Mouse (Mus musculus) stomach, postnatal 0 days (tissue): ENCODE results near the gene Efcc1. TPM values are rescaled to one million over a fixed set of nuclear protein-coding genes. Genes with fewer than 3 reads are reported as not detected.

ENCODE experiments used
- ATAC-seq: fragments of 200-750 bp; cut with Nextera tagmentation; 2 replicates; pipeline ENCODE4 v1.8.0; 2017; ENCODE audit not compliant: low FRiP score, low TSS enrichment
- DNase-seq: peaks from one replicate; pipeline ENCODE4 v3.0.0-alpha.2; 2016; ENCODE audit warnings: low spot score
- H3K27ac ChIP-seq: fragments of 300-500 bp; sonication (generic); replicated peaks from 2 replicates; pipeline ENCODE4 v1.5.1; 2014; ENCODE audit warnings: mild to moderate bottlenecking, control low read depth
- H3K27me3 ChIP-seq: fragments of 300-500 bp; sonication (generic); 2 replicates; pipeline ENCODE4 v1.6.1; 2014; ENCODE audit warnings: low read length; ENCODE audit not compliant: control insufficient read depth, insufficient read depth
- H3K36me3 ChIP-seq: fragments of 300-500 bp; sonication (generic); 2 replicates; pipeline ENCODE4 v1.6.1; 2014; ENCODE audit warnings: low read length, mixed read lengths; ENCODE audit not compliant: control insufficient read depth, insufficient read depth
- H3K4me1 ChIP-seq: fragments of 300-500 bp; sonication (generic); replicated peaks from 2 replicates; pipeline ENCODE4 v1.6.1; 2014; ENCODE audit warnings: antibody characterized with exemption; ENCODE audit not compliant: control insufficient read depth, insufficient read depth
- H3K4me2 ChIP-seq: fragments of 300-500 bp; sonication (generic); replicated peaks from 2 replicates; pipeline ENCODE4 v1.6.1; 2014; ENCODE audit warnings: low read depth, mild to moderate bottlenecking, control low read depth, moderate library complexity
- H3K4me3 ChIP-seq: fragments of 300-500 bp; sonication (generic); 2 replicates; pipeline ENCODE4 v1.5.1; 2014; ENCODE audit warnings: low read depth, low read length, control low read depth
- H3K9ac ChIP-seq: fragments of 300-500 bp; sonication (generic); 2 replicates; pipeline ENCODE4 v1.6.1; 2014; ENCODE audit warnings: mild to moderate bottlenecking, low read length, control low read depth, mixed read lengths
- H3K9me3 ChIP-seq: fragments of 300-500 bp; sonication (generic); 2 replicates; pipeline ENCODE4 v1.6.1; 2016; ENCODE audit warnings: low read length; ENCODE audit not compliant: control insufficient read depth
- CTCF ChIP-seq: IDR thresholded peaks from 2 replicates; pipeline ENCODE4 v1.5.1; 2016; ENCODE audit warnings: antibody characterized with exemption, low read depth, mild to moderate bottlenecking, moderate library complexity
- EP300 ChIP-seq: optimal IDR thresholded peaks from 2 replicates; pipeline ENCODE3; 2016; ENCODE audit warnings: antibody characterized with exemption
- WGBS: fragments of 180-500 bp; shearing (Covaris S2); extraction: QIAGEN DNeasy Blood & Tissue Kit; methylation state at CpG from one replicate; pipeline ENCODE4 v1.1.7; 2014; 5-methylcytosine and 5-hydroxymethylcytosine counted together
- polyA plus RNA-seq: library from polyadenylated mRNA; unstranded; fragments of >200 nt; fragmentation: Nextera tagmentation; extraction: Ambion mirVana; gene quantifications from 2 replicates; pipeline ENCODE4 v1.2.1, GENCODE M21; 2015

Gene Efcc1
- 1.1 and 1.4 TPM in 2 replicates for polyA plus RNA-seq

DNA sequence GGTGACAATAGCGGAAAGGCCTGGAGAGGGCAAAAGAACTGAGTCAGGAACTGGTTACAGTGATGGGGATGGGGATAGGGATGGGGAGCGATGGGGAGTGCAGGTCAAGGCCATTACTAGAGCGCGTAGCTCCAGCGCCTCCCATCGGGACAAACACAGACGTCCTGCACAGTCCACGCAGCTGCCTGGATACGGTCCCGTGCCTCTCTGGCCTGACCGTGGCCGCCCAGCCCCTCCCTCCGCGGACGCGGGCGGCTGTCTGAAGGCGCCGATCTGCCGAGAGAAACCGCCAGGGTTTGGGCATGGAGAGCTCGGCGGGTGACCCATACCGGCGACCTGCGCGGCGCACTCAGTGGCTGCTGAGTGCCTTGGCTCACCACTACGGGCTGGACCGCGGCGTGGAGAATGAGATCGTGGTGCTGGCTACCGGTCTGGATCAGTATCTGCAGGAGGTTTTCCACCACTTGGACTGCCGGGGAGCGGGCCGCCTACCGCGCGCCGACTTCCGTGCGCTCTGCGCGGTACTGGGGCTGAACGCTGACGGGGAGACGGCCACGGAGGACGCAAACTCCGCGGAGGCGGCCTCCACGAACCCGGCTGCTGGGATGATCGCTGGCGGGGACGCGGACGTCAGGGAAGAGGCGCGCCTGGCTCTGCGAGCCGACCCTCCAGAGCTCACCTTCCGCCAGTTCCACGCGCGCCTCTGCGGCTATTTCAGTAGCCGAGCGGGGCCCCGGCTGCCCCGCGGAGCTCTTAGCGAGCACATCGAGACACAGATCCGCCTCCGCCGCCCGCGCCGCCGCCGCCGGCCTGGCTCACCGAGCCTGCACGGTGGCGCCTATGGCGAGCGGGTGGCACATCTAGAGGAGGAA is at the start of gene Efcc1:
Gene Efcc1 (plus strand): TSS at position 279 of the 872 bp plus-strand sequence.
- no peaks in the 10 kb centered on the region for H3K9me3 ChIP-seq
- TF ChIP-seq CTCF: peak; percentile 63
- TF ChIP-seq EP300: no peak
- H3K4me1 ChIP-seq: no peaks in the 10 kb centered on the region
- H3K27ac ChIP-seq: peak within 1 kb of the TSS; percentile 69; the same call in 1 of the 2 replicates
- WGBS: under 1% methylated on average over 89 of the region's 90 CpGs
- peak within 1 kb of the TSS; percentile 54 for H3K4me3 ChIP-seq
- peak within 1 kb of the TSS; percentile 87 for H3K4me2 ChIP-seq
- H3K36me3 ChIP-seq: no peaks in the 10 kb centered on the region
- H3K27me3 ChIP-seq: peaks cover 14% of the 10 kb centered on the region; the same call in 1 of the 2 replicates
- peak within 1 kb of the TSS; percentile 57 for H3K9ac ChIP-seq
- ATAC-seq: peak; percentile 68
- peak; percentile 33 for DNase-seq

DNA sequence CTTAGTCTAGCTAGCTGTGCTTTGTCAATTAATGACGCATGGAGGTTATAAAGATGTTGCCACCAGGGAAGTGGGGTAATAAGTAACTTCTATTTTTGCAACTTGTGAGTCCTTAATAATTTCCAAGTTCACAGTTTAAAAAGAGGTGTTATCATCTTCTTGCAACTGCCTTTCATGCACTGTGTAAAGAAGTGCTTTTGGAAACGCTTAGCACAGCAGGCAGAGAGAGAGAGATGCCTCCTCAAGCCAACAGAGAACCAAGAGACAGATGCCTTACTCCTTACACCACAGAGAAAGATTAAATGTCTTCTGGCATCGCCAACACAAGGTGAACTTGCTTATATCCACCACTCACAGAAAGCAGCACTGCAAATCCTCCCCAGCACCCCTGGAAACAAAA is 34.7 kb upstream of the Efcc1 start:
- no peak for DNase-seq
- Histone ChIP-seq H3K36me3 (no peaks in the 10 kb centered on the region), H3K4me3 (no peak overlapping the region), H3K9me3 (no peaks in the 10 kb centered on the region), H3K4me2 (no peak overlapping the region), H3K9ac (no peak overlapping the region), H3K4me1 (no peaks in the 10 kb centered on the region), H3K27ac (no peak overlapping the region), H3K27me3 (no peaks in the 10 kb centered on the region)
- ATAC-seq: no peak
- 78% methylated on average over 3 of the region's 3 CpGs for WGBS
- no peak for TF ChIP-seq EP300
- no peak for TF ChIP-seq CTCF

DNA sequence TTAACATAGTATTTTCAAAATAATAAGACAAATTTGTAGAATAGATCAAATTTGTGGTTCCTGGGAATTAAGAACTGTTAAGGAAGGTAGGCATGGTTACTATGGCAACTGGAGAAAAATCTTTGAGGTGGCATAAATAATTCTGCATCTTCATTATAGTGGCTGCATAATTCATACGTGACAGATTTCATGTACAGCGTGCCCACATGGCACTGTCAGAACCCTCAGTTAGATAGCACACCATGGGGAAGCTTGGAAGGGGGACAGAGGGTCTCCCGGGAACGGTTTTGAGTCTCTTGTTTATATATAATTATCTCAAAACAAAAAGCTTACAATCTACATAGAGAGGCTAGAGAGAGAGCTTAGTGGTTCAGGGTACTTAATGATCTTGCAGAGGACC is 34.1 kb upstream of the Efcc1 start:
- Histone ChIP-seq H3K27me3 (no peaks in the 10 kb centered on the region), H3K4me2 (no peak overlapping the region), H3K36me3 (no peaks in the 10 kb centered on the region), H3K27ac (no peak overlapping the region), H3K4me3 (no peak overlapping the region), H3K4me1 (no peaks in the 10 kb centered on the region), H3K9ac (no peak overlapping the region), H3K9me3 (no peaks in the 10 kb centered on the region)
- ATAC-seq: no peak
- WGBS: 93% methylated on average over 4 of the region's 4 CpGs
- TF ChIP-seq EP300: no peak
- no peak for TF ChIP-seq CTCF
- no peak for DNase-seq

DNA sequence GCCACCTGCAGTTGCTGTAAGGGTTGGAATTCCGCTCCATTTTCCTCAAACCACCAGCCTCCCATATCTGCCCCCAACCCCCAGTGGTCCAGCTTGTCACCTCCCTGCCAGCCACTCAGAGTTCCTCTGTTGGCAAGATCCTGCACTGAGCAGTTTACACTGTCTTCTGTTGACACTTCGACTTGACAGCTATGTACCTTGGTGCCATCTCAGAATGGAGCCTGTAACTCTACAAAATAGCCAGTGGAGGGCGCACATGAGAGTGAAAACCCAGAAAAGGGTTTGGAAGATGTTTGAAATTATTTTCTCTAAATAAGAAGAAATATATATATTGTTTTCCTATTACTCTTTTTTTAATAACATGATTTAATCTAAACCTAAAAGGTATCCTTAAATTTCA is 24.4 kb upstream of the Efcc1 start:
- ATAC-seq (no peak), DNase-seq (no peak)
- no peak overlapping the region for H3K27ac ChIP-seq
- no peak overlapping the region for H3K9ac ChIP-seq
- H3K36me3 ChIP-seq: no peaks in the 10 kb centered on the region
- no peak overlapping the region for H3K4me3 ChIP-seq
- H3K4me1 ChIP-seq: no peaks in the 10 kb centered on the region
- no peaks in the 10 kb centered on the region for H3K27me3 ChIP-seq
- TF ChIP-seq EP300: no peak
- peak; percentile 67 for TF ChIP-seq CTCF
- H3K4me2 ChIP-seq: no peak overlapping the region
- WGBS: 40% methylated on average over 3 of the region's 3 CpGs
- H3K9me3 ChIP-seq: no peaks in the 10 kb centered on the region

DNA sequence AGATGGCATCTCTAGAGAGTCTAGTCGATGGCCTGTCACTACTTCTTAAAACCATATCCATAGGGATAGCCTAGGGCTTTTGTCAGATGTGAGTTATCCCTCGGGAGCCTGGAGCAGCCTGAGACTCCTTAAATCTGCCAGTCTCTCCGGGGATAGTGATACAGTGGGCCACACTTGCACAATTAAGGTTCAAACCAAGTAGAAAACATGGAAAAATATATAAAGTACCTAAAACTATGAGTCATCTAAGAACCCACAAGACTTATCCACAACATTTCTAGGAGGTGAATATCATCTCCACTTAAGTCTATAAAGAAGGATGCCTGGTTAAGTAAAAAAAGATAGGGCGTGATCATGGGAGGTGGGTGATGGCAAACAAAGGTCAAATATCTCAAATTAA is 18.4 kb upstream of the Efcc1 start:
- Histone ChIP-seq H3K4me3 (no peak overlapping the region), H3K9me3 (no peaks in the 10 kb centered on the region), H3K4me1 (no peaks in the 10 kb centered on the region), H3K9ac (no peak overlapping the region), H3K36me3 (no peaks in the 10 kb centered on the region), H3K27ac (no peak overlapping the region), H3K27me3 (no peaks in the 10 kb centered on the region), H3K4me2 (no peak overlapping the region)
- TF ChIP-seq CTCF: no peak
- ATAC-seq (no peak), DNase-seq (no peak)
- WGBS: 83% methylated on average over 4 of the region's 4 CpGs

DNA sequence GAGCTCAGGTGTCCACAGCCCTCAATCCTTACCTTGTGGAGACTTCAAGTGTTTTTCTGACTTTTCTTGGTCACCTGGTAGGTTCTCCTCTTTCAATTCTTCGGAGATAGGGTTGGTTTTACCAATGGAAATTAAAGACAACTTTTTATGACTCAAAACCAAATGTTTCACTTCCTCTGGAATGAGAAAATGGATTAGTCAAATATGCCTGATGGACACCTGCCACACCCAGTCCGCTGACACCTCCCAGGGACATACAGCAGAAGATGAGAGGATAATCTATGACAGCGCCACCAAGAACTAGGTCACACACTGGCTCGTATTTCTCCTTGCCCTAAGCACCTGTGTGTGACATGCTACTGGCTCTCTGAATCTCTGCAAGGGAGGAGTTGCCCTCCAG is 16.6 kb upstream of the Efcc1 start:
- Histone ChIP-seq H3K4me2 (no peak overlapping the region), H3K4me3 (no peak overlapping the region), H3K9me3 (no peaks in the 10 kb centered on the region), H3K36me3 (no peaks in the 10 kb centered on the region), H3K9ac (no peak overlapping the region), H3K4me1 (no peaks in the 10 kb centered on the region), H3K27me3 (no peaks in the 10 kb centered on the region), H3K27ac (no peak overlapping the region)
- ATAC-seq (no peak), DNase-seq (no peak)
- WGBS: 87% methylated on average over 4 of the region's 4 CpGs
- TF ChIP-seq CTCF (no peak), EP300 (no peak)
